Mouse (Mus musculus) T-helper 1 cell (primary cell): ENCODE data around the gene Dmrt2.

Experiments
- in situ Hi-C: fragments of 300-600 bp; cut with MboI, MseI; formaldehyde crosslinking; loops from one replicate; pipeline ENCODE4 v1.15.1; 2025; ENCODE audit warnings: high pct_unique_total_duplicates

Dmrt2 gene

DNA sequence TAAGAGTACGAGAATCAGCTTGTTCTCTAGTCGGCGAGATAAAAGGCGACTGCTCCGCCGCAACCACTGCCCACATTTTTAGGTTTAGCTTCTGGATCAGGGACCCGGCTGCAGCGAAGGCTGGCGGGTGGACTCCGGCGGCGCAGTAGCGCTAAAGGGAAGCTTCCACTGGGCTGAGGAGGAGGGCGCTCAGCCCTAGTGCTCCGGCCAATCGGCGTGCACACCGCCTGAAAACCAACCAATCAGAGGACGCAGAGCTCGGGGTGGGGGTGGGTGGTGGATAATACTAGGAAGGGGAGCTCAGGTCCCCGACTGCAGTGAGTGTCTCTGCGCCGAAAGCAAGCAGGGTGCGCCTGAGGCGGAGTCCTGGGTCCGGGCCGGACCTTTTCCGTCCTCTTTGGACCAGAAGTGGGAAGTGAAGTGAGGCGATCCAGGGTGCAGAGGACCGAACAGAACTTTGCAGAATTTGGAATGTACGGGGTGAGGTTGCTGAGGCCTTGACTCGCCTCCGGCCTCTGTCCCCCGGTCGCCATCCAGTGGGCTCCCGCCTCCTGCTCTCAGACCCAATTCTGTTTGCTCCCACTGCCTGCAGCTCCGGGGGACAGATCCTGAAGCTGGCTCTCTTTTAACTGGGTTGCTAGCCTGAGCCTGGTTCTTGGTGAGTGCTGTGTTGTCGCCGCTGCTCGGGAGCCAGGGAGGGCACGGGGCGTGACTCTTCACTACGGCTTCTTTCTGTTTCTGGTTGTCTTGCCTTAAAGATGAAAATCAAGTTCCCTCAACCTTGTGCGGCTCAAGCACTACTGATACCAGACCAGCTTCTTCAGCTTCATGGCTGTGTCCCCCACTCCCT, at the start of gene Dmrt2:
TSS of gene Dmrt2 (plus strand) at position 311 of the 850 bp plus-strand sequence.
- in situ Hi-C loops = loop anchor here (5.0 kb wide), 1 partner anchor 70 kb away; no protein-coding TSS in a partner anchor

DNA sequence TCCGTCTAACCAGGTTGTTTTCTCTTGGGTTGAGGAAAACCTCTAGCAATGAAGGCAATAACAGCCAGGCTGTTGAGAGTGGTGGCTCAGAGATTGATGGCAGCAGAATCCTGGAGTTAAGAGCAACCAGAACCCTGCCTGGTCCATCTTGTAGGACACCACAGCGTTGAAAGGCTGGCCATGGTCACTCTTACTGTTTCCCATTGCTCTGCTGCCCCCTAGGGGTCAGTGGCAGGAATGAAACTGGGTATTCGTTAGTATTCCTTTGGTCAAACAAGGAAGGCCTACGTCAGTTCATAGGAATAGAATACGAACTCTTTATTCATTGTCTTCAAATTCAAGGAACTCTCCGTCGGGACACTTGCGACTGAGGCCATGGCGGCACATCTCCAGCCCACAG, 43.7 kb upstream of the Dmrt2 start:
- in situ Hi-C loops = loop anchor here (25.0 kb wide), 1 partner anchor 291 kb away; no protein-coding TSS in a partner anchor

DNA sequence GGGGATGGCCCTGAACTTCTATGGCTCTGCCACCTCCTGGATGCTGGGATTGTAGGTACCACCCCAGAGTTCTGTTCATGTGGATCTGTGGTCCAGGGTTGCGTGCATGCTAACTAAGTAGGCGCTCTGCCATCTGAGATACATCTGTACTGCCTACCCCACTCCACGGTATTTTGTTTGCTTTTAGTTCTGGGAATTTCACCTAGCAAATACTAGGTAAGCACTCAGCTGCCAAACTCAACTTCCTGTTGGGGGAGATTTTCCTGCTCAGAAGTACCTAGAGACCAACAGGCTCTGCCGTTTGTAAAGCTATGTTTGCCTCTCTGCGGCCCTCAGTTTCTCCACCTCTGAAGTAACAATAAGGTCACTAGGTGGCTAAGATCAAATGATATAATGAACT, 37.1 kb upstream of the Dmrt2 start:
- in situ Hi-C loops = loop anchor here (5.0 to 25.0 kb wide), 3 partner anchors 88 to 298 kb away; no protein-coding TSS in a partner anchor

DNA sequence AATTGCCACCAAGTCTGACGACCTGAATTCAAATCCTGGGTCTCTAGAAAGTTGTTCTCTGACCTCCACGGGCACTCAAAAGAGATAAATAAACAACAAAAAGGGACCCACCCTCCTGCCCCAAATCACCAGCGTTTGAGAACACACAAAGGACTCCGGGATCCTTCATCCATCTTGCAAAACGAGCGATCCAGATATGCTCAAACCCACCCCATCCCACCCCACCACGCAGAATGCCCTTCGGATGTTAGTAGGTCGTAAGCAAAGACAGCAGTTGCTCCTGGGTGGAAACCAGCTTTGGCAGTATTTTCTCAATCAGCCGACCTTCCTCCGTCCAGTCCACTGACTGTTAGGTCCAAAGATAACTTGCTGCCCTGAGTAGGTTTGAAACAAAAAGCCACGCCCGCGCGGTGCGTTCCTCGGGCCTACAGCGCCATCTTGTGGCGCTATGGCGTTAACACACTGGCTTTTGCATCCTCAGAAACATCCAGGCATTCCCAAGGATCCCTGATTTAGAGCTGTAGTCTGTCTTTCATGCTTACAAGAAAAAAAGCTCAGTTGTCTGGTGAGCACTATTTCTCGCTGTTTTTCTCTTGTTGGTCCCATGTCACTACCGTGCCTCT, 36.5 kb upstream of the Dmrt2 start:
- in situ Hi-C loops = loop anchor here (5.0 to 25.0 kb wide), 3 partner anchors 88 to 298 kb away; no protein-coding TSS in a partner anchor

DNA sequence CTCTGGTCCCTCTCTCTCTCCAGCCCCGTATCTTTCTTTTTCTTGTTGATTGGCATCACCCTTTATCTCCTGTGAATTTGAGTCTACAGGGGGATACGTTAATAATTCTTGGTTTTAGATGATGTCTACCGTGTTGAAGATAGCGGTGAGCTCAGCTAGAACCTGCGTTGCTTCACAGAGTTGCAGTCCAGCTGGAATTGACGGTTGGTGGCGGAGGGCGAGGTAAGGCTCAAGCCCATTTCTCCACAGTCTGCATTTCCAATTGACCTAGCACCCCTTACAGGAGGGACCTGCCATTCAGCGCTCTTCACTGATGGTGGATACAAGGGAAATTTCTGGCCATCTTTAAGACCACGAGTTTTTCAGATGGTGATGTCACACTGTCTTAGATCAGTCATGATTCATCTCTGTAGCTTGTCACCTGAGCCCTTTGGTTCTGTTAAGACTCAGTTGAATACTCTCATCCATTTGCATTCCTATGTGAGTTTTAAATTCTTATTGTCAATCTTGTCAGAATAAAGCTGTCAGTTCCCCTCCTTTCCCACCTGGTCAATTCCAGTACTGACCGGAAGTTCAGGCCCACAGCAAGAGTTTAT, 33.3 kb upstream of the Dmrt2 start:
- in situ Hi-C loops = loop anchor here (5.0 to 25.0 kb wide), 3 partner anchors 92 to 302 kb away; no protein-coding TSS in a partner anchor

DNA sequence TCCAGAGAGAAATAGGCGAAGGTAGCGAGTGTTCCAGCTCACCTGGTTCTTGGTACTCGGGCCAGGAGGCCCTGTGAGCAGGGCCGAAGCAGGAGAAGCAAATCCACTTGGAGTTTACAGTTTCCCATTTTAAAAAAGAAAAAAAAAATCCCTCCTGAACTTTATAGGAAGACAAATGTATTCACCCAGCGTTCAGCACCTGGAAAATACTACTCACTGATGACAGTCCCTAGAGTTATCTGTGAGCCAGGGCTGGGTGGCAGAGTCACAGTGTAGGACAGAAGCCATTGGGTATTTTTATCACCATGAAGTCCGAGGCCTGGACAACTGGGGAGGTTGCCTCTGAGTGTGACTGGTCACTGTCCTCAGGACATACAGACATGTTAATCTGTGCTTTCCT, 30.4 kb upstream of the Dmrt2 start:
- in situ Hi-C loops = loop anchor here (25.0 kb wide), 1 partner anchor 304 kb away; no protein-coding TSS in a partner anchor

DNA sequence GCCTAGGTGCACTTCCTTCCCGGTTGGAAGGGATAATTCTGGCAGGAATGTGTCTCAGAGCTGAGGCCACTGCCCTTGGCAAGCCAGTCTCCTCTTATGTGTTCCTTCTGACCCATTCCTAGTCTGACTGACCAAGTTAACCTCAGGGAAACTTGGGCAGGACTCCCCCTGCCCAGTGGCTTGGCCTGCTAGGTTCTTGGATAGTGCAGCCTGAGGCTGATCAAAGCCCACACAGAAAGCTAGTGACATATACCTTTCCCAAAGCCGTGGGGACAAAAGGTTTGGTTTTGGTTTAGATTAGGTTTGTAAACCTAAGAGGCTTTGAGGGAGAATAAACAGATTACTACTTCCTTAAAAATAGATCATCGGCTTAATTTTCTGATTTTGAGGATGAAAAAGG, 25.1 kb upstream of the Dmrt2 start:
- in situ Hi-C loops = loop anchor here (25.0 kb wide), 1 partner anchor 310 kb away; no protein-coding TSS in a partner anchor

DNA sequence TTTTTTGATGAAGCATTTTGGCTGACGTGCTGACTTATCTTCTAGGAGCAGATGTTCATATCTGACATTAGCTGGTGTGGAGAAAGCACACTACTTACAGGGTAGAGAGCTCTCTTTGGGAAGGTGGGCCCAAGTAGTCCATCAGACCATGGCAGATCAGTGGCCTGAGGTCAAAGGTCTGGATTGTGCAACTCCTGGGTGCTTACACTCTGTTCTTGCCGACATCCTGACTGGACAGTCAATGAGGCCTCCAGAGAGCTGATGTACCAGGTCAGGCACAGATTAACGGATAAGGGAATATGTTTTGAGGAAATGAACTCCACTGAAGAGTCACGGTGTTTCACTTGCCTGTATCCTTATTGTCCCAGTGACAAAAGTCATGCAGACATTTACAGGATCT, 23.5 kb upstream of the Dmrt2 start:
- in situ Hi-C loops = loop anchor here (25.0 kb wide), 1 partner anchor 311 kb away; no protein-coding TSS in a partner anchor

DNA sequence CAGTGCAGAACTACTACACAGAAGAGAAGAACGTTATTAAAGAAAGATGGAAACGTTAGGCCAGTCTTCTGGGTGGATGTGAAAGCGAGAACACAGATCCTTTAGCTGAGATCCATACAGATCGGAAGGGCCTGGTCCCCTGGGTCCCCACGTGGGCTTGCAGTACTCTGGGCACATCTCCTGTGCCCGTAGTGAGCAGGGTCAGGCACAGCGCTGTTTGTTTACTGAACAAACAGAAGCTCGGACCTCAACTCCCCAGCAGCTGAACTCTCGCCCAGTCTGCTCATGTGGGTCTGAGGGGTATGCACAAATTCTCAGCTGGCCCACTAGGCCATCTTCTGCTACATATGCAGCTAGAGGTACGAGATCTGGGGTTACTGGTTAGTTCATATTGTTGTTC, 21.7 kb upstream of the Dmrt2 start:
- in situ Hi-C loops = no loop called here

DNA sequence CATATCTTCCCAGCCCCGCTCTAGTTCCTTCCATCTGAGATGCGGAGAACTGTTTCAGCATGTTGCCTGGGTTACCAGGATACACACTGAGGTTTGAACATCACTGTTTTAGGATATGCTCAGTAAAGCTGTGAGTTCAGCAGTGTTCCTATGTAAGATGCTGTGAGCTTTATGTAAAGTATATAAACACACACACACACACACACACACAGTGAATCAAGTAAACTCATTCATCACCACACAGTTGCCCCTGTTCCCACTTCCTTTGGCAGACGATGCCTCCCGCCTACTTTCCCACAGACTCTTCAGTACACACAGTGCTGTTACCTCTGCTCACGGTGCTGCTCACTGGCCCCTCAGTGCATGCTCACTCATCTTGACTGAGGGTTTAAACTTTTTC, 19.7 kb upstream of the Dmrt2 start:
- in situ Hi-C loops = no loop called here

DNA sequence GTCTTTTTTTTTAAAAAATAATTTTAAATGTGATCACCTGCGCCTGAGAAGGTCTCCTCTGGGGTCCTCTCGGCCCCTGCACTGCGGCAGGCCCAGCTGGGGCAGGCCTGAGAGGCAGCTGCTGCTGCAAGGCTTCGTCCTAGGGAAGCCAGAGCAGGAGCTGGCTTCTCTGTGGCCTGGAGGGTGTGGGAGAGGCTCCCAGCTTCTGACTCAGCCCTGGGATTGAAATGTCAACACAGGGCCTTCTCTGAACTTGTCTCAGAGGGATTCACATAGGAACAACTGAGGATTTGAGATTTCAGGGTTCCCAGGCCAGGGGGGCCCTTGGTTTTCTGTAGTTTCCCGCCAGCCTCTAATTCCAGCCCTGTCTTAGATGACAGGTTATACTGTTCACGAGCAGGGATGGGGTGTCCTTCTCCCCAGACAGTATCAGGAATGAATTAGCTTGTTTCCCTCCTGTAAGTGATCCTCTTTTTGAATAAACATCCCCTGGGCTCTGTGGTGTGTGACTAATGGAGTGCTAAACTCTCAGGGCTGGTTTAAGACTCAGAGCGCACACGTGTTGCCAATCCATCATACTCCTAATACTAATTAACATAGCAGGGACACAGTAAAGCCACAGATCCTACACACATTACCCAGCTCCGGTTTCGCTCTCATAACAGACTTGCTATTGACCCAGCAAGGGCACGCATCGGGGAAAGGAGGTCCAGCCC, 18.0 kb upstream of the Dmrt2 start:
- in situ Hi-C loops = no loop called here

DNA sequence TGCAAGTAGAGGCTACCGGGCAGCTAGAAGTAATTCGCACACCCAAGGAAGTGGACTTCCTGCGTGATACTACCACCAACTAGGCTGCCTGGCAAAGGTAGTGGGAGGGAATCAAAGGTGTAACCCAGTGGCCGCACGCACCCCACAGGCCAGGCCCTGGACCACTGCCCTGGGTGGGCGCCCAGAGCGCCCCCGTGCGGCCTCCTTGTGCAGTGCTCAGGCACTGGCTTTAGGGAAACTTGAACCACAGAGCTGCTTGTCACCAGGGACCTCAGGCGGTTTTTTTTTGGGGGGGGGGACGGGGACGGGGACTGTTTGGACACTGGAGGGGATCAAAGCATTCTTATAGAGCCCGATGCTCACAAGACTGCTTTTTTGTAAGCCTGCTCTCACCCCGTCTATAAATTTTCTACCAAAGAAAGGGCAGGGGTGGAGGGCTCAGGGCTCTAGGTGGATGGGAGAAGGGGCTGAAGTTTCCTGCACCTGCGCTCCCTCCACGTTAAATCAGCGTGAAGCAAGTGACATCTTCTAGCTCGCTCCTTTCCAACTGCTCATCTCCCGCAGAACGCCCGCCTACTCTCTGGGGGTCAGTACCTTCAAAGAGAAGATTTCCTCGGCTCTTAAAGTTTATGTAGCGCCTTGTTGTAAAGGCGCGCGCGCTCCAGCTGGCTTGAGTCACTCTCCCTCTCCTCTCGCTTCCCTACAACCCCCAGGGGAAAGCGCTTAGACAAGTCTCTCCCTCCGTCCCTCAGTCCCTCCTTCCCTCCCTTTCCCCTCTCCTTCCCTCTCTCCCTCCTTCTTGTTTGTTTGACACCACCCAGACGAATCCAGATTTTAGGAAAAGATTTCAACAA, 6.5 kb upstream of the Dmrt2 start:
- in situ Hi-C loops = no loop called here

DNA sequence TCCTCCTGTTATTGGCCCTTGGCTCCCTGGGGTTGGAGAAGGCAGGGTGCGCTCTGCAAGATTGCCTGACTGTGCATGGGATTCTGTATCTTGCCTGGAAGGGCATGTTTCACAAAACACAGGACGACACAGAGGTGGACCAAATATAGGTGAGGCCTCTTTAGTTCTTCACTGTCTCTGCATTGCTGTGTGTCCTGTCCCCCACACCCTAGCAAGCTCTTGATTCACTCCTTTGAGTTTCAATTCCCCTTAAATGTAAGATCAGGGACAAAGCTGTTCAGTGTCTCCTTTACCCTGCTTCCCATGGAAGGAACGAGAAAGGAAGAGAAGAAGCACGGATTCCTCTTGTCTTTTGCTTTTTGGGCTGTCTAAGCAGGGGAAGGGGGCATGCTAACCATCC, 4.4 kb upstream of the Dmrt2 start:
- in situ Hi-C loops = no loop called here

DNA sequence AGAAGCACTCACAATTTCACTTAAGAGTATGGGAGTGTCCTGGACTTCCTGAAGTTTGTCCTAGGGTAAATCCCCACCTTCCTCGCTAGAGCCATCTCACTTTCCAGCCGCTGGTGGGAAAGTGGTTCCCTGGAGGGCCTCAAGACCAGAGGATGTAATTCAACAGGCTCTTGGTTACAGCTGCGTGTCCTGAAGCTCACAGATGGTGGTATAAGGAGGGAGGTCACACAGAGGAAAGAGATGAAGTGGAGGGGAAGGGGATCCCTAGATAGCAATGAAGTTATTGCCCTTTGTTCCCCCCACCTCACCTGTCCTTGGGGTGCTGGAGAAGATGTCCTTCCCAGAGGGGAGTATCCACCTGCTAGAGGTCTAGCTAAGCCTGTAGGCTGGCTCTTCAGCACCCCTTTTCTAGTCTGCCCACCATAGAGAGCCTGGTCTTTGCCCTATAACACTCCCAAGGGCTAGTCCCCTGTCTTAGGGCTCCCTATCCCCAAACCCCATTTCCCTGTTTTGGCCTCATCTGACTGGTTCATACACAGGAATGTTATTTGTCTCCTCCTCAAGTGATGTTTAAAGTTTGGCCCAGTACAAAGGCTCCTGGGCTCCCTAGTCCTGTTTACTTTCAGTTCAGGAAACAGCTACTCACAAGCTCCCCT, 2.5 kb upstream of the Dmrt2 start:
- in situ Hi-C loops = loop anchor here (5.0 kb wide), 1 partner anchor 67 kb away; no protein-coding TSS in a partner anchor

DNA sequence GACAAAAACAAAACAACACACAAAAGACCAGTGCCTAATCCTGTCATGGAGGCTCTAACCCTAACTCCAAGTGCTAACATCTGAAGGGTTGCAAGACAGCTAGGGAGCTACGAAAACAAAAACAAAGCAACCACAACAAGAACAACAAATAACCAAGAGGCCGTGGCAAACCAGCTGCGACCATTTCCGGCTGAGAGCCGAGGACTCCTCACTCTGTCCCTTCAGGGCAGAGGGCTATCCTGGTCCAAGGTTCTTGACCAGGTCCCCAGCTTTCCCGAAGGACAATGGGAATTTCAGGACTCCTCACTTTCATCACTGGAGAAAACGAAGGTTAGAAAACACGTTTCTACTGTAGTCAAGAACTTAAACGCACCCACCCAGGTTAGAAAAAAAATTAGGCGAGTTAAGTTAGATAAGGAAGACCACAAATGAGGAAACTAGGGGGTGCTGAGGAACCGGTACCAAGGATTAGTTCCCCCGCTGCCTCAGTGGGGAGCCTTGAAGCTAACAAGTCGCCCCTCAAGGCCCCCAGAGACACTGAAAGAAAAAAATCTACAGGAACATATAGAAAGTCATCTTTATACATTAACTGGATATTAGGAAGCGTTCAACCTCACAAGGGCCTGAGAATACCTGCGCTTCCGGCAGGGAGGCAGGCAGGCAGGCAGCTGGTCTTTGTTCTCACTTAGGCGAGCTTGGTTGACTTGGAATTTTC, 1.5 kb upstream of the Dmrt2 start:
- in situ Hi-C loops = loop anchor here (5.0 kb wide), 1 partner anchor 68 kb away; no protein-coding TSS in a partner anchor

DNA sequence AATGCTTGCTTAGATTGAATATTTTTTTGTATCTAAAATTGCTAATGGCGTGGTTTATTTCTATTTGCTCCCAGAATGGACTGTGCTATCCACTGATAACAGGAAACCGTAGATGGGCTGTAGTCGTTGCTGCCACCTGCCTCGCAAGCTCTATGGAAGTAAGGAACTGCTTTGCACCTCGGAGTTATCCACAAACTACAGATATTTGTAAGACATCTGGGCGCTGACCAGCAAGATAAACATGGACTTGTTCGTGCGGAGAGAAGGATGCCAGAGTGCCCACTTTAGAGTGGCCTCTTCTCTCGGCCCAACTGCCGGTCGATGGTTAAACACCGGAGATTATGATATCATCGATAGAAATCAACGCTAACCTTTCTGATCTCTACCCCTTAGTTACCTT, 530 bp upstream of the Dmrt2 start:
- in situ Hi-C loops = loop anchor here (5.0 kb wide), 1 partner anchor 69 kb away; no protein-coding TSS in a partner anchor

DNA sequence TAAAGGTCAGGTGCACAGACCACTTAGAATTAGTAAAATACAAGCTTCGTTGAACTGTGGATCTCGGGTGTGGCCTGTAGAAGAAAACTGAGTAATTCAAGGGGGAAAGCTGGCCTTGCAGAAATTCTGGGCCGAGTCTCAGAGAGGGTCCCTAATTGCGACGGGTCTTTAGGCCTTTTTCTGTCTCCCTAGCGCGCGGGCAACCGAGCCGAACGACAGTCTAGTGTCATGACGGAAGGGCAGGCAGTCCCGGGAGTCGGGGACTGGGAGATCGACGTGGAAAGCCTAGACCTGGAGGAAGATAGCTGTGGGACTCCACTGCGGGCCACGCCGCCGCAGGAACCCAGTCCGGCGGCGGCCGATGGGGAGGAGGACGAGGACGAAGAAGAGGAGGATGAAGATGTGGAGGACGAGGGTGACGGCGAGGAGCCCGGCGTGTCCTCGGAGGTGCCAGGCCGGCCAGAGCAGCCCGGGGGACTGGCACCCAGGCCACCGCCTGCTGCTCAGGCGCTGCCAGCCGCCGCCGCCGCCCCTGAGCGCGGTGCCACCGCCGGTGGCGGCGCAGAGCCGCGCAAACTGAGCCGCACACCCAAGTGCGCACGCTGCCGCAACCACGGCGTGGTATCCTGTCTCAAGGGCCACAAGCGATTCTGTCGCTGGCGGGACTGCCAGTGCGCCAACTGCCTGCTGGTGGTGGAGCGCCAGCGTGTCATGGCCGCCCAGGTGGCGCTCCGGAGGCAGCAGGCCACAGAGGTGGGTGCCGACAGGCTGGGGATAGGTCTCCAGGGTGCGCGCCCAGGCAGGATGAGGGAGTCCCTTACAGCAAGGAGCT, 1.2 kb downstream of the Dmrt2 start:
- in situ Hi-C loops = loop anchor here (5.0 kb wide), 1 partner anchor 71 kb away; no protein-coding TSS in a partner anchor

DNA sequence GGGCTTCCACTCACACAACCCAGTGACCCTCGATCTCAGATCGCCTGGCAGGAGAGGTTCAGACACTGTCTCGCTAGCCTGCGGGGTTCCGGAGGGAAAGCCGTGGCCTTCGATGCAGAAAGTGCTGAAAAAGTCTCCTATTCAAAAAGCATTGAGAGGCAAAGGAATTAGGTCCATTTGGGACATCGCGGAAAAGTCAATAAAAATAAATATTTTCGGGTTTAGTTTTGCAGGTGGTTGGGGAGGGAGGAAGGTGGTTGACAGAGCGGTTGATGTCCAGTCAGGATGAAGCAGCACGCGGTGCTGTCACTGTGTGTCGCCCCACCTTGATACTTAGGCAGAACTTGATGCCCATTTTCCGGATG, 1.8 kb downstream of the Dmrt2 start:
- in situ Hi-C loops = loop anchor here (5.0 kb wide), 1 partner anchor 72 kb away; no protein-coding TSS in a partner anchor
